In the genomic region with DNA sequence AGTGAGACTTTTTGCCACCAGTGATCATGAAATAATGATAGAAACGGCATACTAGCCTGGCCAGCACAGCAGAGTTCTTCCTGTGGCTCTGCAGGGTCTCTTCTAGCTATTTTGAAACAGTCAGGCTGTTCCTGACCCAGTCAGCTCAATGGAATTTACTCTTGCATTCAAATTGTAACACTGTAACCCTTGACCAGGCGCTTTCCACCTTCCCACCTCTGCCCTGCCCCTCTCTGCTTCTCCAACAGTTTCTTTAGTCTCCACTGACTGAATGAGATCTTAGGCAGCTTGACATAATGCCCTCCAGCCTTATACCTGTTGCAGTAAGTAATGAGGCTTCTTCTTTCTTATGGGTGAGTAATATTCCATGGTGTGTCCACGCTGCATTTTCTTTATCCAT, we compare ENCODE assay signal across 41 mouse cellular contexts. TPM values are rescaled to one million over a fixed set of nuclear protein-coding genes. Genes with fewer than 3 reads are reported as not detected.
"Had no signal": no experiment of that assay in that cellular context is flagged by ENCODE, and none has a peak within 500 bp of the region (broad histone marks: within the 10 kb centered on the region; RNA-seq: fewer than 3 reads in every experiment).

No protein-coding gene starts in this region.

- H3K9ac ChIP-seq: heart, embryonic 13.5 days; heart, embryonic 15.5 days; hindbrain, embryonic 13.5 days; hindbrain, embryonic 15.5 days; kidney, embryonic 15.5 days; limb, embryonic 13.5 days; limb, embryonic 15.5 days had no signal

- H3K36me3 ChIP-seq: heart, embryonic 13.5 days; heart, embryonic 15.5 days; hindbrain, embryonic 13.5 days; hindbrain, embryonic 15.5 days; kidney, embryonic 15.5 days; limb, embryonic 13.5 days; limb, embryonic 15.5 days had no signal

- H3K4me3 ChIP-seq: gastrocnemius, adult 2 months; heart, embryonic 13.5 days; heart, embryonic 15.5 days; hindbrain, embryonic 13.5 days; hindbrain, embryonic 15.5 days; kidney, embryonic 15.5 days; limb, embryonic 13.5 days; limb, embryonic 15.5 days had no signal

- DNase-seq: gastrocnemius, adult 2 months; gastrocnemius, postnatal 10 days; gastrocnemius, postnatal 25 days; heart, adult 18-20 months; heart, postnatal 14 days; heart, postnatal 36 days; kidney, adult 11 months; kidney, adult 2 months; kidney, adult 9 months; kidney, postnatal 14 days; layer of hippocampus, adult 9-11 months; layer of hippocampus, postnatal 36 days; left cerebral cortex, postnatal 4 days had no signal

- H3K9me3 ChIP-seq: heart, embryonic 13.5 days; heart, embryonic 15.5 days; hindbrain, embryonic 13.5 days; hindbrain, embryonic 15.5 days; kidney, embryonic 15.5 days; limb, embryonic 13.5 days; limb, embryonic 15.5 days had no signal

- ATAC-seq: hindbrain, postnatal 0 days; intestine, embryonic 16.5 days had no signal

- H3K4me2 ChIP-seq: heart, embryonic 11.5 days; heart, embryonic 13.5 days; heart, embryonic 15.5 days; hindbrain, embryonic 13.5 days; hindbrain, embryonic 15.5 days; kidney, embryonic 15.5 days; limb, embryonic 13.5 days; limb, embryonic 15.5 days had no signal

- H3K27ac ChIP-seq: gastrocnemius, adult 2 months; heart, embryonic 13.5 days; heart, embryonic 15.5 days; hindbrain, embryonic 13.5 days; hindbrain, embryonic 15.5 days; hindbrain, postnatal 0 days; kidney, embryonic 15.5 days; kidney, postnatal 0 days; limb, embryonic 13.5 days; limb, embryonic 15.5 days had no signal

RNA-seq across cellular contexts. Expression of gene Rdh8, which starts 48.6 kb away (rescaled TPM):
- total RNA-seq: gastrocnemius, postnatal 10 days; gastrocnemius, postnatal 4 days; granulocyte monocyte progenitor cell, adult 5-6 weeks; heart, adult 18-20 months; heart, adult 8-10 months; heart, postnatal 14 days; heart, postnatal 36 days; hematopoietic stem cell, adult 5-6 weeks; hindbrain, postnatal 0 days; layer of hippocampus, adult 18-20 months; layer of hippocampus, adult 8-10 months; layer of hippocampus, postnatal 14 days; layer of hippocampus, postnatal 36 days; left cerebral cortex, adult 18-20 months; left cerebral cortex, adult 8-10 months; left cerebral cortex, postnatal 10 days; left cerebral cortex, postnatal 25 days; left cerebral cortex, postnatal 4 days had no signal
- polyA plus RNA-seq: frontal cortex, adult 2 months; heart, embryonic 11.5 days; heart, embryonic 13.5 days; heart, embryonic 15.5 days; heart, postnatal 0 days; hindbrain, embryonic 11.5 days; hindbrain, embryonic 13.5 days; hindbrain, embryonic 15.5 days; hindbrain, postnatal 0 days; intestine, embryonic 14.5 days; intestine, embryonic 16.5 days; kidney, adult 2 months; kidney, embryonic 15.5 days; kidney, postnatal 0 days; large intestine, adult 2 months; limb, embryonic 11.5 days; limb, embryonic 13.5 days; limb, embryonic 15.5 days had no signal
